Mouse (Mus musculus) kidney, postnatal 14 days (tissue): ENCODE data around the gene Olfr823.
A peak's percentile ranks its signal among the peaks of the same experiment; 100 is the strongest.
"Not testable (repeated sequence)": the region's sequence is repeated elsewhere in the genome, so short reads cannot be mapped to it uniquely, and the experiment has no call there.

ENCODE experiments used
- DNase-seq: peaks from one replicate; pipeline ENCODE4 v3.0.0; 2022; ENCODE audit warnings: mixed read lengths

Gene Olfr823

GRCm38 (mm10) chr10:130115283-130115682, at the start of gene Olfr823:
Gene Olfr823, minus strand, starts transcription at chr10:130115383.
- DNase-seq: not testable (repeated sequence)

DNA sequence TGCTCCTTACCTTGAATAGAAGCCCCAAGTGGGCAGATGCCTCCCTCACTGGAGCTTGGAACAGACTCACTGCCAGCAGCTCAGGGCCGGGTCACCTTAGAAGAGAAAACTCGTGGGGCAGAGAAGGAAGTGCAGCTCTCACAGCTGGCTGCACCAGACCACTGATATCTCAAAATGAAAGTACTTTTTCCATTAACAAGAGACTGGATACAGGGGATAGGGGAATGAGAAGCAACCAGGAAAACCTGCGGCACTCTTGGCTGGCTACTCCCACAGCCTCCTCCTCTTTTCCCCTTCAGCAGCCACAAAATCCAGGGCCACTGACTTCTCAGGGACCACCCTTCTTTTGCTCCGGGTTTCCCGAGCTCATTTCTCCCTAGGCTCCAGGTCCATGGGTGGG, 28.9 kb upstream of the Olfr823 start:
- DNase-seq: no peak

GRCm38 (mm10) chr10:130142481-130142880, 27.3 kb upstream of the Olfr823 start:
- DNase-seq: not testable (repeated sequence)

DNA sequence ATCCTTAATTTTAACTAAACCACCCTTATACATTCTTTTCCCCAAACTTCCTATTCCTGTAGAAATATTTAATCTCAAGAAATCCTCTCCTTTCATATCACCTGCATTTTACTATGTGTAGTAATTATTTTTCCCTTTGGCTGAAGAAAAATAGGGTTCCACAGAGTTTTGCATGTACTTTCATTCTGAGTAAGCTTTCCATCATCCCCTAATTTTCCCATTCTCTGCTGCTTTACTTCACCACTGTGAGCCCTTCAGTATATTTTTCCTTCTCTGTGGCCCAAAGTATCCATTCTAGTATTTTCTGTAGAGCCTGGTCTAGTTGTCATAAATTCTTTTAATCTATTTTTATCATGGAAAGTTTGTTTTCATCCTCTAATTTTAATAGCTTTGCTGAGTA, 19.6 kb upstream of the Olfr823 start:
- no peak for DNase-seq

DNA sequence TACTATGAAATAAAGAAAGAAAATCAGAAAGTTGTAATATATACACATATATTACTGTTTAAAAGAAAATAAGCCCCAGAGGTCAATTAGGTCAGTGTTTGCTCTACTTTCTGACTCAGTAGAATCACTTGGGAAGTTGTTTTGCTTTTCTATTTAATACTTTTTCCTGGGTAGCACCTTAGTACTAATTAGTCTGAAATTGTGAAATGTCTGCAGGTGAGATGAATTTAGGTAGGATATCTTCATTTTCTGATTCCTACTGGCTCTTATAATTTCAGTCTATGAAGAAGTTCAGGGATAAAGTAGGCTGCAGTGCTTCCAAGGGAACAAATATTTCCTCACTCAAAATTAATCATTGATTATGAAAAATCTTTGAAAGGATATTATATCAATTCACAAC, 14.7 kb upstream of the Olfr823 start, which contains the start of gene Olfr824:
Gene Olfr824 (minus strand): TSS at position 101 of the 400 bp plus-strand sequence.
- DNase-seq: not testable (repeated sequence)

- DNase-seq: not testable (repeated sequence)
Observed at GRCm38 (mm10) chr10:130116045-130116444, 862 bp upstream of the Olfr823 start.

- DNase-seq: no peak
Observed at GRCm38 (mm10) chr10:130096104-130096503, 19.1 kb downstream of the Olfr823 start.

DNA sequence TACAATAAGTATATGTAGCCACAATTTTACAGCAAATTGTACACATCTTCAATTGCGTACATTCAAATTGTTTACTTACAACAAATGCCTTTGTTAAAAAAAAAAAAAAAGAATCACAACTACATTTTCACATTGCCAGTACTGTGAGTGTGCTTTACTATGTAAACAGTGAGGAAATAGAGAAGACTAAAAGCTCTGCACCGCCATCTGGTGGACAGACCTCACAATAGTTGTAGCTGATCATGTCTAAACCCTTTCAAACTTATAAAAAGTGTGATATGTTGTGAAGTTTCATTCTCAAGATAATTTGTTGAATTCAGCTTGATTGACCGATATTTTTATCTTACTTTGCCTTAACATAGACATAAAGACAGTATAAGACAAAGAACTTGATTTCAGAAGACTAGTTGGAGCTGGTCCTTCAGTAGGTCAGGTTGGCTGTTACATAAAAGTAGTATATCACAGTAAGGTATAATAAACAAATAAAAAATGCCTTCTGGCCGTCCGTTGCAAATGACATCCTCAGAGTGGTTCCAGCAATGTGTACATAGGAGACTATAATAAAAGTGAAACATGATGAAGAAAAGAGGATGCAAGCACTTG, 22.2 kb downstream of the Olfr823 start:
- DNase-seq: peak; percentile 25

- no peak for DNase-seq
Observed at GRCm38 (mm10) chr10:130070910-130071309, 44.3 kb downstream of the Olfr823 start, which contains the start of gene Olfr822. Gene Olfr822, plus strand, starts transcription at chr10:130071210.
